Mouse (Mus musculus) kidney, adult 2 months (tissue): ENCODE measurements around the gene Uqcr11.

Experiments
- CTCF ChIP-seq: fragments of 200-500 bp; conservative IDR thresholded peaks from 2 replicates; pipeline ENCODE4 v1.5.1; 2011; ENCODE audit warnings: low read depth, mild to moderate bottlenecking, control low read depth, low read length, moderate library complexity, mixed read lengths; ENCODE audit not compliant: insufficient read depth, insufficient read length
- POLR2A ChIP-seq: fragments of 200-500 bp; IDR thresholded peaks from one replicate; pipeline ENCODE4 v1.6.1; 2011; ENCODE audit warnings: low read depth, low read length, control low read depth

DNA sequence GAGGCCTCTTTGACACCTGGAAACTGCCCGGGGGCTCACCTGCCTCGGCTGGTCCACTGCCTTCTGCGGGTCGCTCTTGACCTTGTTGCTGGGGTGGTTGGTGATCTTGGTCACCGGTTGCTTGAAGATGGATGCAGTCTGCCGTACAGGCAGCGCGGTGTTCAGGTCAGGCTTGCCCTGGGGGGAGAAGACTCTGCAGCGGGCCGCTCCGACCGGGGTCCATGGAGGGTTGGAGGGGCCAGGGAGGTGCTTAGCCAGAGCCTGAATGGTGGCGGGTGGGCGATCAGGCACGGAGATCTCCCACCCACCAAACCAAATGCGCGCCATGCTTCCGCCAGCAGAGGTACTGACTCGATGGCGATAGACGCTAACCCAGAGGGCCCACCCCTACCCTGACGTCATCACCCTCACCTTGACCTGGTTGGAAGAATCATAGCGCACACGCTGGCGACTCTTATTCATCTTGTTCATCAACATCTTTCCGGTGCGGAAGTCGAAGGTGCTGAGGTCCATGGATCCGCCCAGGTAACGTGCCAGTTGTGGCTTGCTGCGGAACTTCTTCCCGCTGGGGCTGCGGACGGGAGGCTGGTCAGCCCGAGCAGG is 11.5 kb downstream of the Uqcr11 start:
- no peak for TF ChIP-seq POLR2A
- TF ChIP-seq CTCF = no peak
